Mouse (Mus musculus) stomach, embryonic 14.5 days (tissue): Measurements from ENCODE around the gene Scfd1. TPM values are rescaled to one million over a fixed set of nuclear protein-coding genes. Genes with fewer than 3 reads are reported as not detected.

Experiments
- ATAC-seq: fragments of 200-750 bp; cut with Nextera tagmentation; 2 replicates; pipeline ENCODE4 v1.8.0; 2017; ENCODE audit warnings: low read depth, moderate TSS enrichment; ENCODE audit not compliant: insufficient number of reproducible peaks, insufficient read depth, low FRiP score
- H3K27ac ChIP-seq: fragments of 300-500 bp; sonication (generic); 2 replicates; pipeline ENCODE4 v1.5.1; 2014; ENCODE audit warnings: mild to moderate bottlenecking, low read length, moderate library complexity, mixed read lengths
- H3K27me3 ChIP-seq: fragments of 300-500 bp; sonication (generic); 2 replicates; pipeline ENCODE4 v1.6.1; 2014; ENCODE audit warnings: low read length, control low read depth, mixed read lengths; ENCODE audit not compliant: control insufficient read depth, insufficient read depth
- H3K36me3 ChIP-seq: fragments of 300-500 bp; sonication (generic); 2 replicates; pipeline ENCODE4 v1.6.1; 2014; ENCODE audit warnings: mild to moderate bottlenecking, control low read depth, low read length, moderate library complexity, mixed read lengths; ENCODE audit not compliant: control insufficient read depth, insufficient read depth
- H3K4me1 ChIP-seq: fragments of 300-500 bp; sonication (generic); 2 replicates; pipeline ENCODE4 v1.6.1; 2014; ENCODE audit warnings: low read length, control low read depth, mixed read lengths; ENCODE audit not compliant: control insufficient read depth, insufficient read depth
- H3K4me2 ChIP-seq: fragments of 300-500 bp; sonication (generic); replicated peaks from 2 replicates; pipeline ENCODE4 v1.6.1; 2014; ENCODE audit warnings: low read depth, low read length, control low read depth
- H3K4me3 ChIP-seq: fragments of 300-500 bp; sonication (generic); 2 replicates; pipeline ENCODE4 v1.5.1; 2014; ENCODE audit warnings: low read depth, low read length, control low read depth
- H3K9ac ChIP-seq: fragments of 300-500 bp; sonication (generic); replicated peaks from 2 replicates; pipeline ENCODE4 v1.6.1; 2014; ENCODE audit warnings: low read depth, mild to moderate bottlenecking, control low read depth, low read length, moderate library complexity, mixed read lengths
- H3K9me3 ChIP-seq: fragments of 300-500 bp; sonication (generic); 2 replicates; pipeline ENCODE4 v1.6.1; 2016; ENCODE audit warnings: low read depth, low read length, control low read depth; ENCODE audit not compliant: control insufficient read depth
- WGBS: fragments of 180-500 bp; shearing (Covaris S2); extraction: QIAGEN DNeasy Blood & Tissue Kit; methylation state at CpG from one replicate; pipeline ENCODE4 v1.1.7; 2014; 5-methylcytosine and 5-hydroxymethylcytosine counted together
- polyA plus RNA-seq: library from polyadenylated mRNA; unstranded; fragments of >200 nt; fragmentation: Nextera tagmentation; extraction: Ambion mirVana; gene quantifications from 2 replicates; pipeline ENCODE4 v1.2.1, GENCODE M21; 2014

The Scfd1 gene
- polyA plus RNA-seq, 1 experiment from 2014 or later, result 76.9 TPM

- H3K27ac ChIP-seq, result no peak overlapping the region
- no peak overlapping the region for H3K4me3 ChIP-seq
- no peaks in the 10 kb centered on the region for H3K36me3 ChIP-seq
- no peak for ATAC-seq
- H3K9me3 ChIP-seq, result no peaks in the 10 kb centered on the region
- no peak overlapping the region for H3K4me2 ChIP-seq
- 87% methylated on average over 4 of the region's 4 CpGs for WGBS
- no peak overlapping the region for H3K9ac ChIP-seq
- no peaks in the 10 kb centered on the region for H3K27me3 ChIP-seq
- no peaks in the 10 kb centered on the region for H3K4me1 ChIP-seq
These were observed 93.6 kb downstream of the Scfd1 start for GRCm38 (mm10) chr12:51470881-51471280.

GRCm38 (mm10) chr12:51481246-51481645, 103.9 kb downstream of the Scfd1 start:
- no peak overlapping the region for H3K9ac ChIP-seq
- 78% methylated on average over 2 of the region's 2 CpGs for WGBS
- H3K36me3 ChIP-seq, result no peaks in the 10 kb centered on the region
- no peak for ATAC-seq
- no peak overlapping the region for H3K4me2 ChIP-seq
- H3K9me3 ChIP-seq, result no peaks in the 10 kb centered on the region
- no peaks in the 10 kb centered on the region for H3K27me3 ChIP-seq
- H3K4me3 ChIP-seq, result no peak overlapping the region
- H3K4me1 ChIP-seq, result no peaks in the 10 kb centered on the region
- no peak overlapping the region for H3K27ac ChIP-seq

- no peaks in the 10 kb centered on the region for H3K36me3 ChIP-seq
- 89% methylated on average over 7 of the region's 7 CpGs for WGBS
- no peak overlapping the region for H3K4me3 ChIP-seq
- H3K27me3 ChIP-seq, result no peaks in the 10 kb centered on the region
- H3K4me2 ChIP-seq, result no peak overlapping the region
- H3K9me3 ChIP-seq, result no peaks in the 10 kb centered on the region
- H3K4me1 ChIP-seq, result no peaks in the 10 kb centered on the region
- no peak overlapping the region for H3K27ac ChIP-seq
- no peak overlapping the region for H3K9ac ChIP-seq
- ATAC-seq, result no peak
These were observed 114.7 kb downstream of the Scfd1 start for GRCm38 (mm10) chr12:51492040-51492439.

- Histone ChIP-seq H3K4me1 (no peaks in the 10 kb centered on the region), H3K36me3 (no peaks in the 10 kb centered on the region), H3K27ac (no peak overlapping the region), H3K9ac (no peak overlapping the region), H3K9me3 (no peaks in the 10 kb centered on the region), H3K4me2 (no peak overlapping the region), H3K4me3 (no peak overlapping the region), H3K27me3 (no peaks in the 10 kb centered on the region)
- 66% methylated on average over 11 of the region's 11 CpGs for WGBS
- no peak for ATAC-seq
These were observed 116.2 kb downstream of the Scfd1 start for GRCm38 (mm10) chr12:51493476-51493875.

DNA sequence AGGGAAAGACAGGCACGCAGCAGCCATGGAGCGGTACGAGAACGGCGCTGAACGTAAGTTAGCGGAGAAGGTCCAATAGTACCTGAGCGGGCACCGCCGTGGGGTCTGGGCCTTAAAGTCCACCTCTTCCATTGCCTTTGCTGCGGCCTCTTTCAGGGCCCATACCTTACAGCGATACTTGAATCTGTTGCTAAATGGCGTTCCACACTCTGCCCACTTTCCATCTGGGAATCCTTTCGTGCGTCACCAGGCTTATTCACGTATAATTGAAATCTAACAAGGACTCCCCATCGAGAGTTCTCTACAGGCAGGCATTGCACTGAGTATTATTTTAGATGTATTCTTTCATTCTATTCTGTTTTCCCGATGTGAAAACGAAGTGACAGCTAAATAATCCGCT, 117.3 kb downstream of the Scfd1 start:
- WGBS, result 94% methylated on average over 20 of the region's 20 CpGs
- no peak overlapping the region for H3K27ac ChIP-seq
- H3K4me2 ChIP-seq, result no peak overlapping the region
- H3K9ac ChIP-seq, result no peak overlapping the region
- no peak for ATAC-seq
- no peaks in the 10 kb centered on the region for H3K9me3 ChIP-seq
- H3K36me3 ChIP-seq, result no peaks in the 10 kb centered on the region
- H3K27me3 ChIP-seq, result no peaks in the 10 kb centered on the region
- no peak overlapping the region for H3K4me3 ChIP-seq
- H3K4me1 ChIP-seq, result no peaks in the 10 kb centered on the region

Other genes starting within 250 kb of the Scfd1 start
- gene G2e3, start 29.4 kb upstream of the Scfd1 start, polyA plus RNA-seq, result 38.0 and 39.9 TPM in 2 replicates
- gene Coch, start 215.8 kb downstream of the Scfd1 start, polyA plus RNA-seq, result 1.6 TPM in 2 replicates